Mouse (Mus musculus): ENCODE measurements at regions not wholly inside any gene's neighbourhood (a gene's known extent, or its start where the extent isn't known, plus 50 kb on each side); places are given as distances from the start of the nearest gene placed in this dataset.

DNA sequence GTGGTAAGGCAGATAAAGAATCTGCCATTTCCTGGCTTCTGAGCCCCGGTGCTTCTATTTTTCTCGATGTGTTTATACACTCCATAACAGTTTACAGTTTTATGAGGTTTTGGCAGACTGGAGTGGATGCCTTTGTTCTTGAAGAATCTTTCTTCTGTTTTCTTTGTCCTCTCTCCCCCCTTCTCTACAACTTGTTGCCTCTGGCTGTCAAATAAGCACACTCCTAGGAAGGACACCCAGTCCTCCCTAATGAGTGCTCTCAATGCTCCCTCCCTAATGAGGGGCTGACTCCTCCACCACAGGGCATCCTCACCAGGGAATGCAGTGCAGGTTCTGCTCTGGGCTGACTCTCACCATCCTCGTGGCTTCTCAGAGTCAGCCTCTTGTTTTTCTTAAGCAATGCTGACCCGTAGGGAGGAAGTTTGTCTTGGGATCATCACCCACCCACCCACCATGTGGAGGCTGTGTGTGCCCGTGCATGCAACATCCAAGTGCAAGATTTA lies 486.9 kb upstream of the Tbx3 start:
- TF ChIP-seq CTCF (IDR thresholded peaks at IDR 0.05; ENCODE audit: control insufficient read depth, insufficient read depth, insufficient replicate concordance, low read depth, low read length) = no peak
- TF ChIP-seq POLR2A (IDR thresholded peaks at IDR 0.05; ENCODE audit: control insufficient read depth, low read depth, low read length) = no peak
- Histone ChIP-seq H3K36me3 (ENCODE audit: control insufficient read depth, insufficient read depth, low read length) (no peaks in the 10 kb centered on the region), H3K27ac (ENCODE audit: control insufficient read depth, insufficient read depth, low read depth, low read length) (no peak overlapping the region), H3K27me3 (ENCODE audit: control insufficient read depth, insufficient read depth, low read length) (no peaks in the 10 kb centered on the region), H3K4me3 (ENCODE audit: control insufficient read depth, low read depth, low read length) (no peak overlapping the region), H3K4me1 (ENCODE audit: control insufficient read depth, insufficient read depth, low read length) (no peaks in the 10 kb centered on the region)

DNA sequence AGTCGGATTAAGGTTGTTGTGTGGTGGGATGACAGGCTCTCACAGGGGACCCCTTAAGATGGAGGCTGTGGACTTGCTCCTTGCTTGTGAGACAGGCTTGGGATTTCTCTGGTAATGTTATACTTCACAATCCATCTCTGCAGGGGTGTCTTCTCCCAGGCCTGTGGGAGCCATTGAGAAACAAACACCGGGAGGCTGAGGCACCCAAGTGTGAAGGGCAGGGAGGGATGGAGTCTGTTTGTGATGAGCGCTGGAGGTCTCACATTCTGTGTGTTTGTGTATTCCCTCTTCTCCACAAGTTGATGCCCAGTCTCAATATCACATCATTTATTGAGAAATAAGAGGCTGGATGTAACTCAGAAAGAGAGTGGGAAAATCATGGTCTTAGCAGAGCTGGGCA lies 483.9 kb upstream of the Tbx3 start:
- Histone ChIP-seq H3K27ac (ENCODE audit: control insufficient read depth, insufficient read depth, low read depth, low read length) (no peak overlapping the region), H3K36me3 (ENCODE audit: control insufficient read depth, insufficient read depth, low read length) (no peaks in the 10 kb centered on the region), H3K27me3 (ENCODE audit: control insufficient read depth, insufficient read depth, low read length) (no peaks in the 10 kb centered on the region), H3K4me3 (ENCODE audit: control insufficient read depth, low read depth, low read length) (no peak overlapping the region), H3K4me1 (ENCODE audit: control insufficient read depth, insufficient read depth, low read length) (no peaks in the 10 kb centered on the region)
- no peak for TF ChIP-seq POLR2A (IDR thresholded peaks at IDR 0.05; ENCODE audit: control insufficient read depth, low read depth, low read length)
- no peak for TF ChIP-seq CTCF (IDR thresholded peaks at IDR 0.05; ENCODE audit: control insufficient read depth, insufficient read depth, insufficient replicate concordance, low read depth, low read length)

DNA sequence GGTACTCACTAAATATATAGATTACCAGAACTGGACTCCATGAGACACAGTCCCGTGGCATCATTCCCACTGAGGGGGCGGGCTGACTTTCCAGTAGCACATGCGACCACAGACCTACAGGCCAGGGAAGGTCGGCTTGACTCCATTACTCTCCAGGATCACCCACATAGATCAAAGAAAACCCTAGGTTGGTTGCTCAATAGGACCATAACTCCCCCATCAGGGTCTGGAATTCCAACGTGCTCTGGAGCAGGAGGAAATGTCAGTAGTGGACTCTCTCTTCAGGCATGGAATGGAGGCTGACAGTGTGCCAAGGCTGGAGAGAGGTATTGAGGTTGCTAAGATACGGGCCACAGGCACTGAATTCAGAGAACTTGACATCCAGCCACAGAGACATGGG lies 482.0 kb upstream of the Tbx3 start:
- TF ChIP-seq CTCF (IDR thresholded peaks at IDR 0.05; ENCODE audit: control insufficient read depth, insufficient read depth, insufficient replicate concordance, low read depth, low read length) (no peak), POLR2A (IDR thresholded peaks at IDR 0.05; ENCODE audit: control insufficient read depth, low read depth, low read length) (no peak)
- no peak overlapping the region for H3K27ac ChIP-seq (ENCODE audit: control insufficient read depth, insufficient read depth, low read depth, low read length)

DNA sequence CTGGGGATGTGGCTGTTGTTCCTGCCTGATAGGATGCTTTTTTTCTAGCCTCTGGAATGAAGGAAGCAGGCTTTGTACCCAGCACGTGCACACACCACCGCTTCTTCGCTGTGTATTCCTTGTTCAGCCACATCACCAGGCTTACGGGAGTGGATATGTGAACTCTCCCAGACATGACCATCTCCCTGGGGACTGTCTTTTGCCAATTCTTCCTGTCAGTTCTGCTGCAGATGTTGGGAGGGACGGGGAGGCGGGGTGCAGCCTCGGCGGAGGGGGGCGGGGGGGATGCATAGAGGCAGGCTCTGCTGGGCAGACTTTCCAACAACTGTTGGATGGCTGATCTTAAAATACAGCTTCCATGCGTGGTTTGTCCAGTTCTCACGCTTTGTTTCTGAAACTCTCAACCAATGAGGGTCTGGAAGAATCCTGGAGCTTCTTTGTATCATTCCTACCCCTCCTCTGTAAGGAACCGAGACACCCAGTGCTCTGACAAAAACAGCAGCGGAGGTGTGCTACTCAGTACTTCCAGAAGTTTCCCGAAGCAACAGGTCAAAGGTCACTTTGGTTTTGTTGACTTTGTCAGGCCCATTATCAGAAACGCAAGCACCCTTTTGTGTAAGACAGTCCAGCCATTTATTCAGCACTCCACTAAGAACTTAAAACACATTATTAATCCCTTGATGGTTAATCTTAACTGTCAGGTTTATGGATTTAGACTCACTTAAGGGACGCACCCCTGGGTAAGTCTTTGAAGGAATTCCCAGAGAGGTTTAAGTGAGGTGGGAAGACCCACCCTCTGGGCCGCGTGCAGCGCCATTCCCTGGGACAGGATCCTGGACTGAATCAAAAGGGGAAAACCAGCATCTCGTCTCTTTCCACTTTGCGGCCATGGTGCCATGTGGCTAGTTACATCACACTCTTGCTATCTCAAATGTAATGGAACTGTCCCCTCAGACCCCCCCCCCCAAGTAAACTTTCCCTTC lies 476.5 kb upstream of the Tbx3 start:
- TF ChIP-seq POLR2A (IDR thresholded peaks at IDR 0.05; ENCODE audit: control insufficient read depth, low read depth, low read length) = no peak
- no peak for TF ChIP-seq CTCF (IDR thresholded peaks at IDR 0.05; ENCODE audit: control insufficient read depth, insufficient read depth, insufficient replicate concordance, low read depth, low read length)

More for the DNA sequence above, 482.0 kb upstream of the Tbx3 start:
- Histone ChIP-seq H3K4me3 (ENCODE audit: control insufficient read depth, low read depth, low read length) (no peak overlapping the region), H3K4me1 (ENCODE audit: control insufficient read depth, insufficient read depth, low read length) (no peaks in the 10 kb centered on the region), H3K36me3 (ENCODE audit: control insufficient read depth, insufficient read depth, low read length) (no peaks in the 10 kb centered on the region), H3K27me3 (ENCODE audit: control insufficient read depth, insufficient read depth, low read length) (no peaks in the 10 kb centered on the region)

DNA sequence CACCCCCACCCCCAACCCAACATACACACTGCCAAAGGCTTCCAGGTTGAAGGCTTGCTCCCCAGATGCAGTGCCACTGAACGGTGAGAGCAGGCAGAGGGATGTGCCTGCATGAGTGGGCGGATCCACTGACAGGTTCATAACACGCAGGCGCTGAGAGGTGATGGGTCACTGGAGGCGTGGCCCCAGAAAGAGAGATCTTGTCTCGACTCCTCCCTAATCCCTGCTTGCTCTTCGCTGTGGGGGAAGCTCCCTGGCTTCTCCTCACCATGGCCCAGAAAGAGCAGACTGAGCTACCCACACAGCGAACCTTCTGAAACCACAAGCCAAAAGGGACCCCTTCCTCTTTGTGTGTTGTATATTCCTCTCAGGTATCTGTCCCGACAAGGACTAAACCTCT lies 470.6 kb upstream of the Tbx3 start:
- Histone ChIP-seq H3K36me3 (ENCODE audit: control insufficient read depth, insufficient read depth, low read length) (no peaks in the 10 kb centered on the region), H3K4me1 (ENCODE audit: control insufficient read depth, insufficient read depth, low read length) (no peaks in the 10 kb centered on the region), H3K4me3 (ENCODE audit: control insufficient read depth, low read depth, low read length) (no peak overlapping the region), H3K27ac (ENCODE audit: control insufficient read depth, insufficient read depth, low read depth, low read length) (no peak overlapping the region), H3K27me3 (ENCODE audit: control insufficient read depth, insufficient read depth, low read length) (no peaks in the 10 kb centered on the region)
- no peak for TF ChIP-seq CTCF (IDR thresholded peaks at IDR 0.05; ENCODE audit: control insufficient read depth, insufficient read depth, insufficient replicate concordance, low read depth, low read length)
- TF ChIP-seq POLR2A (IDR thresholded peaks at IDR 0.05; ENCODE audit: control insufficient read depth, low read depth, low read length) = no peak

More for the DNA sequence above, 476.5 kb upstream of the Tbx3 start:
- Histone ChIP-seq H3K27me3 (ENCODE audit: control insufficient read depth, insufficient read depth, low read length) (no peaks in the 10 kb centered on the region), H3K4me3 (ENCODE audit: control insufficient read depth, low read depth, low read length) (no peak overlapping the region), H3K4me1 (ENCODE audit: control insufficient read depth, insufficient read depth, low read length) (no peaks in the 10 kb centered on the region), H3K27ac (ENCODE audit: control insufficient read depth, insufficient read depth, low read depth, low read length) (no peak overlapping the region), H3K36me3 (ENCODE audit: control insufficient read depth, insufficient read depth, low read length) (no peaks in the 10 kb centered on the region)

DNA sequence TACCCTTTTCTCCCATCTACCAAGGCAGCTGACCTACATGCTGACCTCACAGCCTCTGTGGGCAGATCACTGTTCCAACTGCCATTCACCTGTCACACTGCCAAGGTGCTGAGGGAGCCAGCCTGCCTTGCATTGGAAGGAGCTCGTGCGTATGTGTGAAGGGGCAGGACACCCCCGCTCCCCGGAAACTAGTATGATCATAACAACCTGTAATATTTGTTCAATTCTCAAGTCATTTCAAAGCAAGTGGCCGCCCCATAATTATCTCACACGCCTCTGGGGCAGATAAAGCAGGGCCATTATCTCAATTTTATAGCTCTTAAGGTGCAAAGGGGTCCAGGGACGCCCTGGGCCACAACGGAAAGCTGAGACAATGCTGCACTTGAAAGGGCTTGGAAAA lies 469.2 kb upstream of the Tbx3 start:
- H3K4me3 ChIP-seq (ENCODE audit: control insufficient read depth, low read depth, low read length) = no peak overlapping the region
- H3K4me1 ChIP-seq (ENCODE audit: control insufficient read depth, insufficient read depth, low read length) = no peaks in the 10 kb centered on the region
- H3K36me3 ChIP-seq (ENCODE audit: control insufficient read depth, insufficient read depth, low read length) = no peaks in the 10 kb centered on the region
- H3K27me3 ChIP-seq (ENCODE audit: control insufficient read depth, insufficient read depth, low read length) = no peaks in the 10 kb centered on the region
- no peak for TF ChIP-seq CTCF (IDR thresholded peaks at IDR 0.05; ENCODE audit: control insufficient read depth, insufficient read depth, insufficient replicate concordance, low read depth, low read length)
- TF ChIP-seq POLR2A (IDR thresholded peaks at IDR 0.05; ENCODE audit: control insufficient read depth, low read depth, low read length) = no peak
- no peak overlapping the region for H3K27ac ChIP-seq (ENCODE audit: control insufficient read depth, insufficient read depth, low read depth, low read length)

DNA sequence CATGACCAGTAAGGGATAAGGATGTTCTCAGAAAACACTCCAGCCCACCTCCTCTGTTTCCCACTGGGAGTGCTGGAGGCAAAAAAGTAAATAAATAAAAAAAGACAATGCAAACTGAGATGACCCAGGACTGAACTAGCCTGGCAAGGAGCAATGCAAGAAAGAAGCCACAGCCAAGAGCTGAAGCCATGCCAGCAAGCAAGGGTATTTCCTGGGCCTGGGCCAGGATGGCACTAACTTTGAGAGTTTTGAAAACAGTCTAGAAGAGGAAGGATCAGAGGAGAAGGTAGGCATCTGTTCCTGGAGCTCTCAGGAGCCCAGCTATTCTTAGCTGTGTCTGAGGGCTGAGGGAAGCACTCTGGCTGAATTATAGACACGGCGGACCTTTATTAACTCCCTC lies 465.7 kb upstream of the Tbx3 start:
- Histone ChIP-seq H3K27me3 (ENCODE audit: control insufficient read depth, insufficient read depth, low read length) (no peaks in the 10 kb centered on the region), H3K4me3 (ENCODE audit: control insufficient read depth, low read depth, low read length) (no peak overlapping the region), H3K4me1 (ENCODE audit: control insufficient read depth, insufficient read depth, low read length) (no peaks in the 10 kb centered on the region), H3K36me3 (ENCODE audit: control insufficient read depth, insufficient read depth, low read length) (no peaks in the 10 kb centered on the region), H3K27ac (ENCODE audit: control insufficient read depth, insufficient read depth, low read depth, low read length) (no peak overlapping the region)
- TF ChIP-seq POLR2A (IDR thresholded peaks at IDR 0.05; ENCODE audit: control insufficient read depth, low read depth, low read length) = no peak
- TF ChIP-seq CTCF (IDR thresholded peaks at IDR 0.05; ENCODE audit: control insufficient read depth, insufficient read depth, insufficient replicate concordance, low read depth, low read length) = no peak
